Mouse (Mus musculus) liver (tissue): ENCODE results near the gene Rad9a.

Experiments
- DNase-seq: peaks from one replicate; pipeline ENCODE4 v3.0.0-alpha.2; 2020; ENCODE audit warnings: mixed read lengths

Rad9a gene

DNA sequence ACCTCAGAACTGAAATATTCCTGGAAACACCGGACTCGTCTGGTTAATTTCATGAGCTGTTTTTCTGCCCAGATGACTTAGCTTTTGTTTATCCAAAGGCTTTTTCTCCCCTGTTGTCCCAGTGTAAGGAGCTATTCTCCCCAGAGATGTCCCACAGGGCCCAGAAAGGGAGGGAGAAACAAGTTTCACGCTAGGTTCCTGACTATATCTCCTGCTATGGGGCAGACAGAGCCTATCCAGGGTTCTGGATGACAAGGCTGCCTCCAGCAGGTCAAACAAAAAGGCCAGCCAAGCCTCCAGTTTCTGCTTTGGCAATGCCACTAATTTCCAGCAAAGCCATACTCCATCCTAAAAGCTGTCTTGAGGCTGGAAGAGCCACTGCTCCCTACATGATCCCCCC, 16.4 kb upstream of the Rad9a start:
- DNase-seq, result no peak

GRCm38 (mm10) chr19:4217140-4217539, 15.7 kb upstream of the Rad9a start:
- no peak for DNase-seq

- no peak for DNase-seq
Observed at GRCm38 (mm10) chr19:4216041-4216685, 14.7 kb upstream of the Rad9a start.

GRCm38 (mm10) chr19:4215451-4215840, 14.0 kb upstream of the Rad9a start:
- no peak for DNase-seq

DNA sequence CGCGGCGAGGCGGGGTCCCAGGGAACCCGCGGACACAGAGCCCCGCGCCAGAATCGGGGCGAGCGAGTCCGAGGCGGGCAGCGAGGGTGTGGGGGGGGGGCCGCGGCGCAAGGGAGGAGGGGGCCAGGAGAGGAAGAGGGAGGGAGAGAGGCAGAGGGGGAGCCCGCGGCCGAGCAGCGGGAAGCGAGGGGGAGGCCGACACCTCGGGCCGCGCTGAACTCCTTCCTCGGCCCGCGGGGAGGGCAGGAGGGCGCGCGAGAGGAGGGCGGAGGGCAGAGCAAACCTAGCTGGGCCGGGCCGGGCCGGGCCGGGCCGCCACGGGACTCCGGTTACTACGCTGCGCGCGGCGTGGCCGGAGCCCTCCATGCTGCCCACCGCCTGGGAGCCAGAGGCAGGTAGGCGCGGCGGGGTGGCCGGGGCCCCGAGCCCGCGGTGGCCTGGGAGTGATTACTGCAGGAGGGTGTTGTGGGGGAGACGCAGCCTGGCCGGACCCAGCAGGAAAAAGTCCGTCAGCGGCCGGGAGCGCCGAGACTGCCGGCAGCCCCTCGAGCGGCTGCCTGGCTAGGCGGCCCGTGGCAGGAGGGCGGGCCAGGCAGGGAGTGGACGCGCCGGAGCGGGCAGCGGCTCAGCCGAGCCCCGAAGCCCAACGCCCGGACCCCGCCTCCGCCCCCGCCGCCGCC, 13.4 kb upstream of the Rad9a start:
- peak; percentile 33 for DNase-seq

DNA sequence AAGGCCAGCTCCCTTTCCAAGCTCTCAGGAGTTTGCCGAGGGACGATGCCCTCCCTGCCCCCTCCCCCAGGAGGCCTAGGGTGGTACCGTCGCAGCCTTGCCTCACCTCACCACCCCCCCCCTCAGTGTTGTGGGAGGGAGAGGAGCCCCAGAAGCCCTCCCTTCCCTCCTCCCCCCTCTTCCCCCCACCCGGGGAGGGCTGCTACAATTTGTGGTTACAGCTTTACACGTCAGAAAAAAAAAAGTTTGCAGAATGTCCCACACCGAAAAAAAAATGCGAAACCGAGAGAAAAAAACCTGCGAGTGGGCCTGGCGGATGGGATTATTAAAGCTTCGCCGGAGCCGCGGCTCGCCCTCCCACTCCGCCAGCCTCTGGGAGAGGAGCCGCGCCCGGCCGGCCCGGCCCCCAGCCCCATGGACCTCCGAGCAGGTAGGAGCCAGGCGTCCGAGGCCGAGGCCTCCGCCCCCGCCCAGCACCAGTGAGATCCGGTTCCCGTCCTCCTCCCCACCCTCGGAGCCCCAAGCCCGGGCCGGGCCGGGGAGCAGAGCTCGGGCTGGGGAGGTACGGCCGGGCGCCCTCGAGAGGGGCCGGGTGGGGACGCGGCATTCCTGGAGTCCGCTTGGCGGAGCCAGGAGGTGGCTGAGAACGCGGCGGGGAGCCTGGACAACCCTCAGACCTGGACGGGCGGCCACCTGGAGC, 12.8 kb upstream of the Rad9a start, which contains the start of the genes Clcf1 and AC109138.7:
Clcf1 (plus strand) TSS at position 168 of the 700 bp plus-strand sequence.
AC109138.7 (plus strand) TSS at position 287 of the 700 bp plus-strand sequence.
- peak; percentile 38 for DNase-seq

GRCm38 (mm10) chr19:4213524-4213974, 12.1 kb upstream of the Rad9a start:
- DNase-seq, result no peak

DNA sequence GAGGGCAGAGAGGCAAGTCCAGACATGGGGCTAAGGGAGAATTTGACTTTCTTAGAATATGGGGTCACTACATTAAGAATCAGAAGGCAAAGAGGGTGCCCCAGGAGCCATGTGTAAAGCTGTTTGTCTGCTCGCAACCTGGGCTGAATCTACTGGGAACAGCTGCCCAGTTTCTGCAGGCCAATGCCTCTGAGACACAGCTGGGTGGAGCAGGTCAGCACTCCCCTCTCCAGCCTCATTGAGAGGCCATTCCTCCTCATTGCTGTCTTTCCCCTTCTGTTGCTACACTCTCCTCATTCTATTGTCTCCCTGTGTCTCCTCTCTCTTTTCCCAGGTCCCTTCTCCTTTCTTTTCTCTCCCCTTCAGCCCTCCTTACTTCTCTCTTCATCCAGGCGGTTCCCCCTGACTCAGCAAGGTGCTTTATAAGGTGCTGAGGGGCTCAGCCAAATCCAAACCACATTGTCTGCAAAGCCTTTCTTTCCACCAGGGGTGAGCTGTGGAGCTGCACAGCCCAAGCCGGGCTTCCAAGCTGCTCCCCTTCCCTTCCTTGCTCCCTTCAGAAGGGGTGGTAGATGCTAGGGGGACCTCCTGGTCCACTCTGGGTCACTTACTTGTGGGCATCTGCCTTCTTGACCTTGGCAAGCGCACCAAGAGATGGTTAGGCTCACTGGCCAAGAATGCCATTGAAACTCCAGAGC, 10.6 kb upstream of the Rad9a start:
- no peak for DNase-seq

GRCm38 (mm10) chr19:4208563-4208962, 7.1 kb upstream of the Rad9a start:
- no peak for DNase-seq

DNA sequence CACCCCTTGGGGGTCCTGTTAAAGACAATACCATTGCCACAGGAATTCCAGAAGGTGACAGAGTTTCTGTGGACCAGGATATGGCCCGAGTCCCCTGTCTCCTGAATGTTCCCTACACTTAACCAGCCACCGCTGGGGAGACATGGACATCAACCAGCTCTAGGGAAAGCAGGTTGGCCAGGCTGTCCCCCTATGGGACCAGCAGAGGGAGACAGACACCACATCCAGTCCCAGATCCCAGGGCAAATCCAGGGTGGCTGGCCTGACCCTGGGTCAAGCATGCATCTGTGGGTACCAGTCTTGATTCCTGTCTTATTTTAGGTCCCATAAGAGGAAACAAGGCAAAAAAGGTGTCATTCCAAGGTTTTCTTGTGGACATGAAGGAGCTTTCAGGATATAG, 5.5 kb upstream of the Rad9a start:
- peak; percentile 66 for DNase-seq

- no peak for DNase-seq
Observed at GRCm38 (mm10) chr19:4204889-4205288, 3.4 kb upstream of the Rad9a start.

- no peak for DNase-seq
Observed at GRCm38 (mm10) chr19:4203604-4204326, 2.3 kb upstream of the Rad9a start.

DNA sequence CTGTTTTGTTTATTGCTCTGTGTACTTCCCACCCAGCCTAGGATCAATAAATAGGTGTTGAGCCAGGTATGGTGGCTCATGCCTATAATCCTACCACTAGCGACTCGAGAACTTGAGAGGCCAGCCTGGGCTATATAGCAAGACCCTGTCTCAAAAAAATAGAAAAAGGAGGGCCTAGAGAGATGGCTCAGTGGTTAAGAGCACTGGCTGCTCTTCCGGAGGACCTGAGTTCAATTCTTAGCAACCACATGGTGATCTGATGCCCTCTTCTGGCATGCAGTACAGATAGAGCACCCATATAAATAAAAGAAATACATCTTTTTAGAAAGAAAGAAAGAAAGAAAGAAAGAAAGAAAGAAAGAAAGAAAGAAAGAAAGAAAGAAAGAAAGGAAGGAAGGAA, 1.7 kb upstream of the Rad9a start:
- DNase-seq, result no peak

DNA sequence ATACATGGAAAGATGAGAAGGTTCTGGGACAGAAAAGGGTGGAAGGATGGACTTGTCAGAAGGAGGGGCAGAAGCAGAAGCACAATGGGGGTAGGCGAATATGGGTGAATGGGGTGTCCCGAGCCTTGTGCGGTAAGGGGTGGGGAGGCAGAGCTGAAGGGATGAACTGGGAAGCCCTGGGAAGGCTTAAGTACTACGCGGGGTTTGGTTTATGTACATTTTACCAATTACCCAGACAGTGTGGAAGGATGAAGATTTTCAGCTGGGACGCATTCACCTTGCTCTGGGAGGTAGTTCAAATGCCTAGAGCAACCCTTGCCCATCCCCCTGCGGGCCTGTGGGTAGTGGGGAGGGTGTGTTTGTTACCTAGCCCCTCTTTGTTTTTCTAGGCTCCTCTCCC, 687 bp upstream of the Rad9a start:
- no peak for DNase-seq

- DNase-seq, result no peak
Observed at GRCm38 (mm10) chr19:4197180-4197579, 4.3 kb downstream of the Rad9a start.

GRCm38 (mm10) chr19:4196548-4196947, 4.9 kb downstream of the Rad9a start:
- DNase-seq, result no peak

- no peak for DNase-seq
Observed at GRCm38 (mm10) chr19:4196048-4196447, 5.4 kb downstream of the Rad9a start.

DNA sequence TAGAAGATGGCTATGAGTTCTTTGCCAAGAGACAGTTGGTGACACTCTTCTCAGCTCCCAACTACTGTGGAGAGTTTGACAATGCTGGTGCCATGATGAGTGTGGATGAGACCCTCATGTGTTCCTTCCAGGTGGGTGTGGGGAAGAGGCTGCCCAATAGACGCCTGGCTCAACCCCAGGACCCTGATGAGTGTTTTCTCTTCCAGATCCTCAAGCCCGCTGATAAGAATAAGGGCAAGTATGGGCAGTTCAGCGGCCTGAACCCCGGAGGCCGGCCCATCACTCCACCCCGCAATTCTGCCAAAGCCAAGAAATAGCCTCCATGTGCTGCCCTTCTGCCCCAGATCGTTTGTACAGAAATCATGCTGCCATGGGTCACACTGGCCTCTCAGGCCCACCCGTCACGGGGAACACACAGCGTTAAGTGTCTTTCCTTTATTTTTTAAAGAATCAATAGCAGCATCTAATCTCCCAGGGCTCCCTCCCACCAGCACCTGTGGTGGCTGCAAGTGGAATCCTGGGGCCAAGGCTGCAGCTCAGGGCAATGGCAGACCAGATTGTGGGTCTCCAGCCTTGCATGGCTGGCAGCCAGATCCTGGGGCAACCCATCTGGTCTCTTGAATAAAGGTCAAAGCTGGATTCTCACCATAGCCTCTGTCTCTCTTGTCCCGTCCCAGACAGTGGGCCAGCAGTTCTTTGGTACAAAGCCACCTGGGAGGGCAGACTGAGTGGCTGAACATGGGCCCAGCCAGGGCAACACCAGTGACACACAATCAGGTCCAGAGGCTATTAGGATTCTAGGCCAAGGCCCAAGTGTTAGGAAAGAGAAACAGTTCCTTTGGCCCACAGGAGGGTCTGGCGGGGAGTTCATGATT, 6.4 kb downstream of the Rad9a start:
- no peak for DNase-seq

DNA sequence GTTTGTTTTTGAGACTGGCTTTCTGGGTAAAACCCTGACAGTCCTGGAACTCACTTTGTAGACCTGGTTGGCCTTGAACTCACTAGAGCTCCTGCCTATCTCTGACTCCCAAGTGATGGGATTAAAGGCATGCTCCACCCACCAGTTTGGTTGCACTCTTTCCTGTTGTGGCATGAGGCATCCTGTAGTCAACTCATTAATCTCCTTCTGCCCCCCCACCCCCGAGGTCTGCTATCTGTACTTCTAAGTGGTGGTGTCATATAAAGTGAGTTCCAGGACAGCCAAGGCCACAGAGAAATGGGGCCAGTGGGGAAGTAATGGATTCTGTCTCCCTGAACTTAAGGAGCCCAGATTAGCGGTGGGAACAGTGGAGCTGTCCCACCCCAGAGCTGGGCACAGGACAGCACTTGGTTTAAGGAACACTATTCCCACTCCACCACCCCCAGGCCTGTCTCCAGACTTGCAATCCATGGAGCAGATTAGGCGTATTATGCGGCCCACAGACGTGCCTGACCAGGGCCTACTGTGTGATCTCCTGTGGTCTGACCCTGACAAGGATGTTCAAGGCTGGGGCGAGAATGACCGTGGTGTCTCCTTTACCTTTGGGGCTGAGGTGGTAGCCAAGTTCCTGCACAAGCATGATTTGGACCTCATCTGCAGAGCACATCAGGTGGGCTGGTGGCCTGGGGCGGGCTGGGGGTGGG, 7.3 kb downstream of the Rad9a start:
- DNase-seq, result no peak

DNA sequence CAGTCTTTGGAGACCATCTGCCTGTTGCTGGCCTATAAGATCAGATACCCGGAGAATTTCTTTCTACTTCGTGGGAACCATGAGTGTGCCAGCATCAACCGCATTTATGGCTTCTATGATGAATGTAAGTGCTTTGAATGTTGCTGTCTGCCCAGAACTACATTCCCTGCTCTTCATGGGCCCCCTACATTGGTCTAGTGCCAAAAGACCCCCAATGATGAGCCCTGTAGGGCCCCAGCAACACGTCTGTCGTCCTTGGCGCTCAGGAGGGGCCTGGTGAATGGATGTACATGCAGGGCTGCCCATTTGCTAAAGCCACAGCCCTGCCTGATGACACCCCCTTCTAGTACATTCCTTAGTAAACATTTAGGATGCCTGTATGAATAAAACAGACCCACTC, 8.3 kb downstream of the Rad9a start:
- DNase-seq, result no peak
